Mouse (Mus musculus): ENCODE data around the gene Srsf2. TPM values are rescaled to one million over a fixed set of nuclear protein-coding genes. Genes with fewer than 3 reads are reported as not detected.

Srsf2 gene
- polyA plus RNA-seq, 1 experiment: 275 TPM

DNA sequence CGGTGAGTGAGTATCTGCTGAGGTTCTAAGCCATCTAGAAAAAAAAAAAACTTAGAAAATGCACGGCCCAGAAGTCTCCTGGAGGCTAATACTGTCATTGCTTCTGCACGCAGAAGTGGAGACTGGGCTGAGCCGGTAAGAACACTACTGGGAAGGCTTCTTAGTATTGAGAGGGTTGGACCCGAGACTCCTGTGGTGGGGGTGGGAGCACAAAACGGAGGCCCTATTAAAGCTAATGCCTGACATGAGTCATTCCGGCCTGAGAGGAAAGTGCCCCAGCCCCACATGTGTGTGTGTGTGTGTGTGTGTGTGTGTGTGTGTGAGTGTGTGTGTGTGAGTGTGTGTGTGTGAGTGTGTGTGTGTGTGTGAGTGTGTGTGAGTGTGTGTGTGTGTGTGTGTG lies 45.8 kb downstream of the Srsf2 start:
- H3K4me3 ChIP-seq (ENCODE audit: insufficient read depth, low read length): no peak overlapping the region
- H3K4me1 ChIP-seq (ENCODE audit: control insufficient read depth, insufficient read depth, low read length): peaks cover 3% of the 10 kb centered on the region; the same call in 1 of the 2 replicates
- H3K27ac ChIP-seq (ENCODE audit: insufficient read depth, low read length): no peak overlapping the region
- TF ChIP-seq POLR2A (IDR thresholded peaks at IDR 0.05; ENCODE audit: extremely low read depth, insufficient read depth, low read length) (no peak), CTCF (IDR thresholded peaks at IDR 0.05; ENCODE audit: extremely low read depth, insufficient read depth, low read length) (no peak)

DNA sequence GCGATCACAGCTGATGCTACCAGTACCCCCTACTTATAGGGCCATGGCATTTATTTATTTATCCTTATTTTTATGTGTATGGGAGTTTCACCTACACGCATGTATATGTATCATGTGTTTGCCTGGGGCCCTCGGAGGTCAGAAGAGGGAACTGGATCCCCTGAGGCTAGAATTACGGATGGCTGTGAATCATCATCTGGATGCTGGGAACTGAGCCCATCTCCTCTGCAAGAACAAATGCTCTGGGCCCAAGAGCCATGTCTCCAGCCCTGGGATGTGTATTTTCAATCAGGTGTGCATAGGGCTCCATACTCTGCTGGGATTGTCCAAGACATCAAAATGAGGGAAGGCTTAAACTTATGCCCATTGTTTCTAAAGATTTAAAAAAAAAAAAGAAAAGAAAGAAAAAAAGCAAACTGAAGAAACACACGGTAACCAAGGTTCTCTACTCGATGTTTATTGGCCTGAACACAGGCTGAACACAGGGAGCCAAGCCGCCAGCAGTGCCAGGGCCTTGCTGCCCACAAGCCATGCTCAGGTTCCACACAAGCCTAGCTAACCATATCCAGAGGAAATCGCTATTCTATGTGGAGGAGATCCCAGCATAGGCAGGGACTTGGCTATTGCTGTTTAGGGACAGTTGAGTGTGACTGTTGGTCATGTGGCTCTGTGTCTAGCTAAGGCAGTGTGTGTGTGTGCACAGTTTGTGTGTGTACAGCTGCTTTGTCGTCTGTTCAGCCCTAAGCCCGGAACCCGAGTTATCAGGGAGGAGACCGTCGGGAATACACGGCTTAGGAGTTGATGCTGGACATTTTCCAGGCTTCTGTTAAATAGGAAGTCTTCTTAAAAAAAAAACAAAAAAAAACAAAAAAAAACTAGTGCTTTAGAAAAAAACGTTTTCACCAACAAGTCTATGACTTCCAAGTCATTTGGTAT lies 46.5 kb downstream of the Srsf2 start:
- H3K4me1 ChIP-seq (ENCODE audit: control insufficient read depth, insufficient read depth, low read length): peaks cover 3% of the 10 kb centered on the region; the same call in 1 of the 2 replicates
- no peak overlapping the region for H3K27ac ChIP-seq (ENCODE audit: insufficient read depth, low read length)
- TF ChIP-seq CTCF (IDR thresholded peaks at IDR 0.05; ENCODE audit: extremely low read depth, insufficient read depth, low read length) (no peak), POLR2A (IDR thresholded peaks at IDR 0.05; ENCODE audit: extremely low read depth, insufficient read depth, low read length) (no peak)
- H3K4me3 ChIP-seq (ENCODE audit: insufficient read depth, low read length): no peak overlapping the region

DNA sequence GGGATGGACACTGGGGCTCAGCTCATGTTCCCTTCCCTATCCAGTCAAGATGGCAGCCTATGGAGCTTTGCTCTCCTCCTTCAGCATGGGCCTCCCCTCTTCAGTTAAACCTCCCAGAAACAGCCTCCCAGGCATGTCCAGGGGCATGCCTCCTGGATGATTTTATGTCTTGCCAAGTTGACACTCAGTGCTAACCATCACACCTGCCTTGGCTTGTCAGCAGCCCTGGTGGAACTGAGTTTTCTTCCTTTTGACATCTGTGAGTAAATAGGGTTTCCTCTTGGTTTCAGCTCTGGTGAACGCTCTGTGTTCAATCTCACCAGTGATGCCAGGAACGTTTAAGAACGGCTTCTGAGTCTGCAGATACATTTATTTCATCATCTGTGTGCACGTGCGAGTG lies 50.2 kb downstream of the Srsf2 start:
- H3K4me3 ChIP-seq (ENCODE audit: insufficient read depth, low read length): no peak overlapping the region
- no peaks in the 10 kb centered on the region for H3K4me1 ChIP-seq (ENCODE audit: control insufficient read depth, insufficient read depth, low read length)
- TF ChIP-seq POLR2A (IDR thresholded peaks at IDR 0.05; ENCODE audit: extremely low read depth, insufficient read depth, low read length) (no peak), CTCF (IDR thresholded peaks at IDR 0.05; ENCODE audit: extremely low read depth, insufficient read depth, low read length) (no peak)
- no peak overlapping the region for H3K27ac ChIP-seq (ENCODE audit: insufficient read depth, low read length)

DNA sequence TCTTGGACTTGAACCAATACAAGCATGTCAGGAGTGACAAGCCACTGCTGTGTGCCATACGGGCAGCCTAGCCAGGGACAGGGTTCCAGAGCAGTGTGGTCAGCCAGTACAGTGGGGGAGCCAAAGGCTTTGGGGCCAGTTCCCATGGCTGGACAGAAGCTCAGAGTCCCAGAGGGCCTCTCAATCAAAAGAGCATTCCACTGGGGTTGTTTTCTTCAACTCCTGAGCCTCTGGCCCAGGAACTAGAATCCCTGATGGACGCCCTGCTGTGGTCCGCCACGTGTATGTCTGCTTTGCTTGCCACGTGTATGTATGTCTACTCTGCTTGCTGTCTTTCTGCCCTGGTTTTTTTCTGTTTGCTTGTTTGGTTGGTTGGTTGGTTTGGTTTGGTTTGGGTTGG lies 51.8 kb downstream of the Srsf2 start:
- no peaks in the 10 kb centered on the region for H3K4me1 ChIP-seq (ENCODE audit: control insufficient read depth, insufficient read depth, low read length)
- TF ChIP-seq POLR2A (IDR thresholded peaks at IDR 0.05; ENCODE audit: extremely low read depth, insufficient read depth, low read length): no peak
- no peak for TF ChIP-seq CTCF (IDR thresholded peaks at IDR 0.05; ENCODE audit: extremely low read depth, insufficient read depth, low read length)
- no peak overlapping the region for H3K4me3 ChIP-seq (ENCODE audit: insufficient read depth, low read length)

More for the DNA sequence above, 51.8 kb downstream of the Srsf2 start:
- no peak overlapping the region for H3K27ac ChIP-seq (ENCODE audit: insufficient read depth, low read length)

Other genes with a start within 250 kb of the Srsf2 start
- 1.8 and 2.1 TPM in 2 replicates for gene Rhbdf2, start 226.1 kb downstream of the Srsf2 start, polyA plus RNA-seq (2012; rRNA removed)
- 8.2 and 8.4 TPM in 2 replicates for gene Prcd, start 199.6 kb downstream of the Srsf2 start, polyA plus RNA-seq (2012; rRNA removed)
- gene Cygb, start 198.8 kb downstream of the Srsf2 start, polyA plus RNA-seq (2012; rRNA removed): 49.6 and 49.8 TPM in 2 replicates
- gene St6galnac1, start 77.6 kb downstream of the Srsf2 start, polyA plus RNA-seq (2012; rRNA removed): 0.04 TPM in 1 of 2 replicates, not detected in the other
- 17.5 and 17.8 TPM in 2 replicates for gene Mxra7, start 25.0 kb downstream of the Srsf2 start, polyA plus RNA-seq (2012; rRNA removed)
- gene Mettl23, start 9.8 kb downstream of the Srsf2 start, polyA plus RNA-seq (2012; rRNA removed): 32.7 and 33.3 TPM in 2 replicates
- gene Jmjd6, start 9.6 kb downstream of the Srsf2 start, polyA plus RNA-seq (2012; rRNA removed): 23.6 and 24.3 TPM in 2 replicates
- 34.8 and 39.8 TPM in 2 replicates for gene Mfsd11, start 654 bp downstream of the Srsf2 start, polyA plus RNA-seq (2012; rRNA removed)
- 56.9 and 62.1 TPM in 2 replicates for gene Mgat5b, start 65.8 kb upstream of the Srsf2 start, polyA plus RNA-seq (2012; rRNA removed)

Data from cortical plate, adult 2 months (tissue).